Mouse (Mus musculus) splenic B cell, adult 2 months (primary cell): ENCODE measurements around the gene Palm.
A peak's percentile ranks its signal among the peaks of the same experiment; 100 is the strongest.

Source experiments
- DNase-seq: peaks from one replicate; pipeline ENCODE4 v3.0.0-alpha.2; 2011; ENCODE audit warnings: low read depth, low spot score
- H3K27me3 ChIP-seq: 2 replicates; pipeline ENCODE4 v1.6.1; 2012; ENCODE audit warnings: mild to moderate bottlenecking, low read length, moderate library complexity, mixed read lengths; ENCODE audit not compliant: control insufficient read depth, poor library complexity, insufficient read depth, severe bottlenecking
- H3K36me3 ChIP-seq: 2 replicates; pipeline ENCODE4 v1.6.1; 2012; ENCODE audit warnings: mild to moderate bottlenecking, low read length, moderate library complexity, mixed read lengths; ENCODE audit not compliant: control insufficient read depth, poor library complexity, insufficient read depth, severe bottlenecking

Gene Palm

DNA sequence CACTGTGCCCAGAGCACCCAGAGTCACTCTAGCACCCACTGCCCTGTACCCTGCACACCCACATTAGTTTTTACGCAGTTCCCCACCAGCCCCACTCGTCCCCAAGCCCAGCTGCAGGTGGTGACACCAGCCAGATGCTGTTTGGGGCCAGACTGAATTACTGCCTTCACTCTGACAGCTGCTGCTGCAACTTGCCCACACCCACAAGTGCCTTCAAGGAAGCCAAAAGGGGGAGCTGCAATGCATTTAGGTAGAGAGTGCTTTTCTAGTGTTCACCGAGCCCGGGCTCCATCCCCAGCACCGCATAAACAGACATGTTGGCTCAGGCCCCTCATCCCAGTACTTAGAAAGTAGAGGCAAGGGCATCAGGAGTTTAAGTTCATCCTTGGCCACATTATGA lies 11.4 kb upstream of the Palm start:
- H3K36me3 ChIP-seq: no peaks in the 10 kb centered on the region
- no peaks in the 10 kb centered on the region for H3K27me3 ChIP-seq
- no peak for DNase-seq

DNA sequence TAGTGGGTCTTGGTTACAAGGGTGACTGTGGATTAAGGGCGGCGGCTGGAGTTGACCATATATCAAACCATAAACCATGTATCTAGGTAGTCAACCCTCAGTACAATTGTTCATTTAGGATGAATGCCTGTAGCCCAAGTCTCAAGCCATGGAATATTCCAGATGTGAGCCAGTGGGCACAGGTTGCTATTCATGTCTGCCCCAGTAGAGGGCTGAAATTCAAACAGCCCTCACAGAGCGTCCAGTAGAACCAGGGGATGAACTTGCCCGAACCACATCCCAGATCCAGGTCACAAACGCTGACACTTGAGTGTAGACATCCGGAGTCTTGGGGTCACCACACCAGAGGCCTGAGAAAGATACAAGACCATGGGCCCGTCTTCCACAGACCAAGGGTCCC lies 10.3 kb upstream of the Palm start:
- H3K27me3 ChIP-seq: no peaks in the 10 kb centered on the region
- DNase-seq: no peak
- no peaks in the 10 kb centered on the region for H3K36me3 ChIP-seq

DNA sequence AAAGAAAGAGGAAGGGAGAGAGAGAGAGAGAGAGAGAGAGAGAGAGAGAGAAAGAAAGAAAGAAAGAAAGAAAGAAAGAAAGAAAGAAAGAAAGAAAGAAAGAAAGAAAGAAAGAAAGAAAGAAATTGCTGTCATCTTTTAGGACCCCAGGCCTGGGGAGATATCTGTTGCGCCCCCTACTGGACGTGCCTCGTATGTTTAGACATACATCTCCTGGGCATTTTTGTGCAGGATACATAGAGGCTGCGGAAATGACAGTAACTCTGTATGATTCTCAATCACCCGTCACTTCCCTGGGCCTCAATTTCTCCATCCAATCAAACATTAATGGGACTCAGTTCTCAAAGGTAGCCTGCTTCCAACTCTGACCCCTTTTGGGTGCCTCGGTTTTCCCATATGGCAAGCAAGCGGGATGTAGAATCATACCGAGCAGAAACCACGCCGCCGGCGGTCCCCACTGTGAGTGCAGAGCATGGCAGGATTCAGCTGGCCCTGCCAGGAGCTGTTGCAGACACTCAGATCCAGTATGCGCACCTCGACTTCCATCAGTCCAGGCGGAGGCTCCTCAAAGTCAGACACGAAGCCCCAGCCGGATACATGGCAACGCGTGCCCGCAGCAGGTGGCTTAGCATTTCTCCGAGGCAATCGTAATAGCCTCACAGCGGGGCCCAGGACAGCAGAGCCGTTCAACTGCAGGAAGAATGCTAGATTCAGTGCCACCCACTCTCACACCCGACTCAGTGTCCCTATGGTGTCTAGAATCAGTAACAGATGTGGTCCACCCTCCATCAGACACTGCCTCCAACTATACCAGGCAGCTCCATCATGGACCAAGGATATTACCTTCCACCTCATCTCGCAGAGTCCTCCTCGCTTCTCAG lies 9.2 kb upstream of the Palm start:
- peak; percentile 70 for DNase-seq
- no peaks in the 10 kb centered on the region for H3K27me3 ChIP-seq
- H3K36me3 ChIP-seq: no peaks in the 10 kb centered on the region

DNA sequence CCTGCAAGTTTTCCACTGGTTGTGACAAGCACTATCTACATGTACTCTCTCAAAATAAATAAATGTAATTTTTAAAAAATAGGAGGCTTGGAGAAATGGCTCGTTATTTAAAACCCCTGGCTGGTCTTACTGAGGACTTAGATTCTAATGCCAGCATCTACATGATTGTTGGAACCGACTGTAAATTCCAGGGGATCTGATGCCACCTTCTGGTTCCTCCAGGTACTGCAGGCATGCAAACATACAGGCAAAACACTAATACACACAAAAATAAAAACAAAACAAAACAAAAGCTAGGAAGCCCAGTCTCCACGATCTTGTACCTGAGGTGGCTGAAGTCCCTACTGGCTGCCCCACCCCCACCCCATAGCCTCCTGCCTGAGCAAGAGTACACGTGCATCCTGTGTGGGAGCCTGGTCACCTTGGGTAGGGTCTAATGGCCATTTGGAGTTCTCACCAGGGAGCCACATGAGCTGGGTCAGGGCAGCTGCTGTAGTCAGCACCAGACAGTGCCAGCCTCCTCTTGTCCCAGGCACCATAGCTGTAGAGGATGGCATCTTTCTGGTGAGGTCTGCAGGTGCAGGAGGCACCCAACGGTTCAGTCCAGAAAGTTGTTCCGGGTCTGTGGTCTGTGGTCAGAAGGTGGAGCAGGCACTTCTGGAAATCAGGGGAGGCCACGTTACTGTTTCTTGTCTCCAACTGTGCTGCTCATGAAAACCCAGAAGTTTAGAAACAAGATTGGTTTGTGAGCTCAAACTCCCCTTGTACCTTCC lies 4.8 kb upstream of the Palm start:
- DNase-seq: peak; percentile 88
- Histone ChIP-seq H3K36me3 (no peaks in the 10 kb centered on the region), H3K27me3 (no peaks in the 10 kb centered on the region)

DNA sequence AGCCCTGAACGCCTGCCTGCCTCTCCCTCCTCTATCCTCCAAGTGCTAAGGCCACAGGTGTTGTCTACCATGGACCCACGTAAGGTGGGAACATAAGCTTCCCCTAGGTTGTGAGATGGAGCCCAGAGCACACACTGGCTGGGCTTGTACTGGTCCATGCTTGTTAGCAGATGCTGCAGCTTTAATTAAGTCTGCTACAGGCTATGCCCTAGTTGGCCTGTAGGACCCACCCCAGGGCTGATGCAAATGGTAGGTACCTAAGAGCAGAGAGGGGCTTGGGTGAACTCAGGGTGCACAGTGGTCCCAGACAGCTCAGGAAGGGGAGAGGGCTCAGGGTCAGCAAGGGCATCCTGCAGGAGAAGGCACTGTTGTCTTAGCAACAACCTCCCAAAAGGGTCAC lies 3.8 kb upstream of the Palm start:
- no peak for DNase-seq
- Histone ChIP-seq H3K36me3 (no peaks in the 10 kb centered on the region), H3K27me3 (no peaks in the 10 kb centered on the region)

DNA sequence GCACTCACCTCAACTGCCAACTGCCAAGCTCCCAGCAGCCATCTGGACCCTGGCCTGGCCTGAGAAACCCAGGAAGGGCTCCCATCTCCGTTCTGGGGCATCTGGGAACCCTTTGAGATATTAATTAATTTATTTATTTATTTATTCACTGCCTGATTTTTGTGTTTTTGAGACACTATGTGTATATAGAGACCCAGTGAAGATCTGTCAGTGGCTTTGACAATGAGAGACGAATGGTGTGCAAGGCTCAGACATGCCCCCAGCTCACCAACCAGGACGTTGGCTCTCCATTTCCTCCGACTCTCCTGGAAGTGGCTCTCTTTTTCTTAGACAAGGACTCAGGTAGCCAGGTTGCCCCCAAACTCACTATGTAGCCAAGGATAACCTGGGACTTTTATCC lies 2.5 kb upstream of the Palm start, which contains the start of gene Prss57:
Gene Prss57 (minus strand): TSS at position 101 of the 400 bp plus-strand sequence.
- Histone ChIP-seq H3K27me3 (no peaks in the 10 kb centered on the region), H3K36me3 (no peaks in the 10 kb centered on the region)
- no peak for DNase-seq

DNA sequence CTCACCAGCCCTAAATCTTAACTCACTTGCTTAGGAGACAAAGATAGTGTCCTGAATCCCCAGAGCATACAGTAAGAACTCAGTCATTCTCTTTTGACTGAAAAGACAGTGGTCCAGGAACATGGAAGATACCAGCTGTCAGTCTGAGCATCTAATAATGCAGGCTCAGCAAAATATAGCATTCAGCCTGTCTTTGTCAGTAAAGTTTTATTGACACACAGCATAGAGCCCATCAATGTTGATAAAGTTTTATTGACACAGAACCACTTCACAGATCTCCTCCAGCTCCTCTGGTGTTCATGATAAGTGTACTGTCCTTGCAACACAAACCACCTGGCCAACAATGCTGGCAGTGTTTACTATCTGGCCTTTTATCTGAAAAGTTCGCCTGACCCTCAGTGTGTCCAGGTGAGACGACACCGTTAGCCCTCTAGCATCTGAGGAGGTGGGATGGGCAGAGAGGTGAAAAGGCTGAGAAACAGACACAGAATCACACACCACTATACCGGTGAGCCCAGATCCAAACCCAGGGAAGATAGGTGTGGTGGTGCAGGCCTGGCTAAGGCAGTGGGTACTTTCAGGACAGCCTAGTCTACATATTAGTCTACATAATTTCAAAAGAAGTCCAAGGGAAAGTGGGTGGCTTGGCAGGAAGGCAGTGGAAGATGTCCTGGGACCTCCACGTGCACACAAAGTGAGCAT lies 882 bp upstream of the Palm start:
- Histone ChIP-seq H3K27me3 (no peaks in the 10 kb centered on the region), H3K36me3 (no peaks in the 10 kb centered on the region)
- no peak for DNase-seq

DNA sequence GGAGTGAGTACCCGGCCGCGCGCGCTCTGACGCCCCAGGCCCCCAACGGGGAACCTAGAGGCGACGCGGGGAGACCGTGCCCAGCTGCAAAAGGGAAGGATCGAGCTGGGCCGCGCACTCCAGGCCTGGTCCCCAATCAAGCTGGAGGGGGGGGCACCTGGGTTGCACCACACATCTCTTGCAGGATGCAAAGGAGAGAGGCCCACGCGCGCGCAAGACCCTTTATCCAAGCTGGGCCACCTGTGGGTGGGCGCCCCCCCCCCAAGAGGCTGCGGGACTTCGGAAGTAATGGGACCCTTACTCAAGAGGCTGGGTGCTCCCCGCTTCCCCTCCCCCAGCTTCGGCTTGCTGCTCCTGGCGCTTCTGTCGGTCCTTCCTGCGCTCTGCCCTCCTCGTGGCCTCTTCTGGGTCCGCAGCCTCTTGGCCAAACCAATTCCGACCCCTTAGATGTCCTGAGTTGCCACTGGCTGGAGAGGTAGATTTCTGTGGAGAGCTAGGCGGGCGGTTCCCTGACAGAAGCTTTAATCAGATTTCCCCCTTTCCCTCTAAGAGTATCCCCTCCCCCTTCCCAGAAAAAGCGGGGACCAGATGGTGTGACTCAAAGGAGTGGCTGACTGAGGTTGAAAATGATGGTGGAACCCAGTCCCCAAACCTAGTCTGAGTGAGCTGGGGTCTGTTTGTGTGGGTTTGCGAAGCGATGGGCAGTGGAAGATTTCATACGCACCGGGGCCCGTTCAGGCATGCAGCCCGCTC lies 542 bp downstream of the Palm start:
- no peak for DNase-seq
- Histone ChIP-seq H3K27me3 (no peaks in the 10 kb centered on the region), H3K36me3 (no peaks in the 10 kb centered on the region)

DNA sequence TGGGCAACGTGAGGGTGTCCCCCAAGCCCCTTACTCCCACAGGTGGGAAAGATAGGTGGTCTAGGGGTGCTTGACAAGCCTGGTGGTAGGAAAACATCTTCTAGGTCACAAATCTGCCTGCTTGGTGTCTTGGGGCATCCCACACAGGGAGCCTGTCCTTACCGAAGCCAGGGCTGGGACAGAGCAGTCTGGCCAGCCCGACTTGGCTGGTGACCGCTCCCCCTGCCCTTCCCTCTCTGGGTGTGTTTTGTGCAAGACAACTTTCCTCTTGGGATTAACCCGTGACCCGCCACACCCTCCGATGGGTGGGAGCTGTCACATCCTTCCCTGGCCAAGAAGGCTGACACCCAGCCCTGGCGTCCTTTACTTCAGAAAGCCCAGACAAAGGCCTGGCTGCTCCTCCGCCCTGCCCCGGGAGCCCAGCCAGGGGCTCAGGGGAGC lies 1.1 kb downstream of the Palm start:
- Histone ChIP-seq H3K27me3 (no peaks in the 10 kb centered on the region), H3K36me3 (no peaks in the 10 kb centered on the region)
- no peak for DNase-seq

DNA sequence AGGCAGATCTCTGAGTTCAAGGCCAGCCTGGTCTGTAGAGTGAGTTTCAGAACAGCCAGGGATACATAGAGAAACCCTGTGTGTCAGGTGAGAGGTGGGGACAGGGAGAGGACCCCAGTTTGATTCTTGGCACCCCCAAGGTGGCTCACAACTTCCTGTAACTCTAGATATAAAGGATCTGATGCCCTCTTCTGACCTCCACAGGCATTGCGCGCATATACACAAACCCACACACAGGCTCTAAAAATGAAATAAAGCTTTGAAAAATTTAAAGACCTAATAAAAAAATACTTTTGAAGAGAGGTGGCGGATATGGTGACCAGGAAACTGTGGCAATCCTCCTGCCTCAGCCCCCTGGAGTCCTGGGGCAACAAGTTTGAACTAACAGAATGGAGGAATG lies 2.5 kb downstream of the Palm start:
- Histone ChIP-seq H3K27me3 (no peaks in the 10 kb centered on the region), H3K36me3 (no peaks in the 10 kb centered on the region)
- no peak for DNase-seq

DNA sequence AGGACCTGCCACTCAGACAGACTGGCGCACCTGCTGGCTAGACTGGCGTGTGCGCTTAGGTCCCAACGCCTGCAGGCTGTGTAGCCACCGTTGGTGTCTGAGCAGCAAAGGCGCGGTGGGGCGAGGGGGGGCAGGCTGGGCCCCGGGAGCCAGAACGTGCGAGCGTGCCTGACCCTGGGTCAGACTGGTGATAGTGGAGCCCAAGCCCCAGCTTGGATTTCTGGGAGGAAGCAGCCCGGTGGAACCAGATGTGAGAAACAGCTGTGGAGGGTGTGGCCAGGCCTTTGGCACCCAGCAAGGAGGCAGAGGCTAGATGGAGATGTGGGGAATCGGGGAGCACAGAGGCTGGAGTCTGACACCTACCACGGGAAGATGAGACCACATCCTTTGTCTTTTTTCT lies 4.0 kb downstream of the Palm start:
- H3K27me3 ChIP-seq: no peaks in the 10 kb centered on the region
- no peak for DNase-seq

DNA sequence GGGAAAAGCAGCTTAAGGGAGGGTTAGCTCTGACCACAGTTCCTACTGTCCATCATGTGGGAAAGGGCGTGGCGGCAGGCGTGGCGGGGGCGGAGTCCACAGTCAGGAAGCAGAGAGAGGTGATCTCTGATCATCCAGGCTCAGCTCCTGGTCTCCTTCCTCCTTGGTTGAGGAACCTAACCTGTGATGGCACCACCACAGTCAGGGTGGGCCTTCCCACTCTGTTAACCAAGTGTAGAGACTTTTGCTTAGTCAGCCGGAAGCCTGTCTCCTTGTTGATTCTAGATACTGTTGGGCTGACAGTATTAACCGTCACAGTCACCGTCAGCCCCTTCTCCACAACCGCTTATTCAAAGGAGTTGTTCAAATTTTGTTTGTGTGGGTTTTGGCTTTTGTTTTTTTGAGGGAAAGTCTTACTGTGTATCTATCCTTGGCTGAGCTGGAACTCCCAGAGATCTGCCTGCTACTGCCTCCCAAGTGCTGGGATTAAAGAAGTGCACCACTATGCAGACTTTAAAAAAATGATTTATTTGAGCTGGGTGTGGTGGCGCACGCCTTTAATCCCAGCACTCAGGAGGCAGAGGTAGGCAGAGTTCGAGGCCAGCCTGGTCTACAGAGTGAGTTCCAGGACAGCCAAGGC lies 5.0 kb downstream of the Palm start:
- DNase-seq: peak; percentile 70
- H3K36me3 ChIP-seq: no peaks in the 10 kb centered on the region
- no peaks in the 10 kb centered on the region for H3K27me3 ChIP-seq

More for the DNA sequence above, 4.0 kb downstream of the Palm start:
- H3K36me3 ChIP-seq: no peaks in the 10 kb centered on the region

DNA sequence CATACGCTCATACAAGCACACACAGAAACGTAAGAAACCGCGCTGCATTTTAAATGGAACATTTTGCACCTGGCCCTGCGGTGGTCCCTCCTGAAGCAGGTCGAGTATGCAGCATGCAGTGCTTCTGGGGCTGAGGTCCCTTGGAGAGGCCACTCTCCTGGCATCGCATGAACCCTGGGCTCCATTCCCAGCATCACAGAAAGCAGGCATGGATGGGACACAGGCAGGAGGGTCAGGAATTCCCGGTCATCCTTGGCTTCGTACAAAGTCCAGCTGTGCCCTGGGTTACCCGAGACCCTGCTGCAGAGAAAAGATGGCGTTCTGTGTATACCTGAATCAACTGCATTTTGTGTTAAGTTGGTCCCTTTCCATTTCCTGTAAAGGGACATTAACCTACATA lies 7.1 kb downstream of the Palm start:
- DNase-seq: no peak
- H3K36me3 ChIP-seq: no peaks in the 10 kb centered on the region
- no peaks in the 10 kb centered on the region for H3K27me3 ChIP-seq

DNA sequence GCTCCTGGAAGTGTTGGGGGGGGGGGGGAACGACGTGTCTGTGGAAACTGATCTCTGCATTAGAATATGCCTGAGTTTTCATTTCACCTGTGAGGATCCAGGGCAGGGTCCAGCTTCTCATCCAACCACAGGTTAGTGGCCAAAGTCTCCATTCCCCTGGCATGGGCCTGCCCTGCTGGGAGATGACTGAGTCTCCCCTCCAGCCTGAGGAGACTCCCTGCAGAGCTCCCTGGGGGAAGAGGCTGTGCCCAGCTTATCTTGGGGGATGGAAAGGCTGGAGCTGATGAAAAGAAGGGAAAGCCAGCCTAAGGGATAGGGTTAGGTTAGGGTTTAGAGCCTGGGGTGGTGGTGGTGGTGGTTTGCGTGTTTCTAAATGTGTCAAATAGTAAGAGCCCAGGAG lies 8.5 kb downstream of the Palm start:
- no peaks in the 10 kb centered on the region for H3K27me3 ChIP-seq
- no peaks in the 10 kb centered on the region for H3K36me3 ChIP-seq
- DNase-seq: no peak
